Mouse (Mus musculus) layer of hippocampus, adult 9-11 months (tissue): ENCODE data around the gene Ophn1.

Experiments used
- DNase-seq: peaks from one replicate; pipeline ENCODE4 v3.0.0; 2022

The Ophn1 gene

DNA sequence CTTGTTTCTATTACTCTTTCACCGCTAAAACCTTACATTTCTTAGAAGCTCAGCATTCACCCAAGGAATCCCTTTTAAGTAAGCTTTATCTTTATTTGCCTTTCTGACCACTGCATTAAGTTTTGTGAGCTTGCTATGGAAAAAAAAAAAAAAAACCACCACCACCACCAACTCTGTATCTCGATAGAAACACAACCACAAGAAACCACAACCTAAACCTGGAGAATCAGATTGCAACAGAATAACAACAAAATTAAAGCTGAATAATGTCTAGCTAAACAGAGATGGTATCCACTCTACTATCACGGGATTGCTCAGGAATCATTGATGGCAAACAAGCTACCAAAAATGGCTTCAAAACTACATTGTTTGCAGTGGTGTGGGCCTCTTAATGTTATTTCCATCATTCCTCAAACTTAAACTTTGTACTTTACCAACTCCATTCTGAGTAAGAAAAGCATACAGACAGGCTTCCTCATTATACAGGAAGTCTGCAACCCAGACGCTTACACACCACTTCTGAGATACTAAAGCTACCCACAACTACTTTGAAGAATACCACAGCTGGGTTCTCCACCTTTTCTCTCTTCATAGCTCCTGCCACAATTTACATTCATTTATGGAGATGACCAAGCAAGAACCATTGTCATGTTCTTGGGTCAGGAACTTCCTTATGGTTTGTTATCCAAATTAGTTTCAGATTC, 116.4 kb downstream of the Ophn1 start:
- DNase-seq = no peak

DNA sequence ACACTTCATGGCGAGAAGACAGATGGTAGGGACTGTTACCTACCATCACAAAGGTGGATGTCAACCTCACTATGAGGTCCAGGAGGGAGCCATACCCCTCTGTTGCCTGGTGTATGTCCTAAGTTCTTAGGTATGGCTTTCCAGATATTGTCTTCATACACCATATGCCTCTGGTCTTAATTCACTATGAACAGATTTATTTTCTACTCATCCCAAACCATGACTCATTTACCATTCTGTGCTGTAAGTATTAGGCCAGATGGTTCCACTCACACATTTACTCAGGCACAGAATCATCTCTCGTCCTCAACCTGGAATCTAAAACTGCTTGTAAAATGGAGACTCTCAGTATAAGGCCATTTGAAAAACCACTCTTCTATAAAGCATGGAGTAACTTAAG, 135.7 kb downstream of the Ophn1 start:
- DNase-seq = peak; percentile 45

DNA sequence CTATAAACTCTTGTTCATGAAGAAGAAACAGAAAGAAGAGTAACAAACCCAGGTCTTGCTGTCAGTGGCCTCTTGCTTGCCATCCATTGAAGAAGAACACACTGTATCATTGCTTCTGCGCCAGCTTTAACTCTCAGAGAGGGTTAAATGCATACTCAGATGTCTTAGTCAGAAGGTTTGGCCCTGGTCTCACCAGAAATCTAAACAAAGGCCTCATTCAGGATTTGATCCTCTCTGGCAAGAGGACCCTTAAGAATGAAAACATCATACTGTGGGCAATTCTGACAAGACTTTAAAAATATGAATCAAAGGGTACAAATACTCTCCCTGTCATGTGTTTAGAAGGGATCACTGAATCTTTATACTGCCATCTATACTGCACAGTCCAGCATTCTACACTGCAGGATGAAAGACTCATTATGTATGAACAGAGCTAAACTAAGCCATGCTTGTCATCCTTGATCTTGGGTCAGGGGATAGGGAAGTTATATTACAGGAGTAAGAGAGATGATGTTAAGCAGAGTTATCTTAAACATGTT, 139.5 kb downstream of the Ophn1 start:
- DNase-seq = no peak

DNA sequence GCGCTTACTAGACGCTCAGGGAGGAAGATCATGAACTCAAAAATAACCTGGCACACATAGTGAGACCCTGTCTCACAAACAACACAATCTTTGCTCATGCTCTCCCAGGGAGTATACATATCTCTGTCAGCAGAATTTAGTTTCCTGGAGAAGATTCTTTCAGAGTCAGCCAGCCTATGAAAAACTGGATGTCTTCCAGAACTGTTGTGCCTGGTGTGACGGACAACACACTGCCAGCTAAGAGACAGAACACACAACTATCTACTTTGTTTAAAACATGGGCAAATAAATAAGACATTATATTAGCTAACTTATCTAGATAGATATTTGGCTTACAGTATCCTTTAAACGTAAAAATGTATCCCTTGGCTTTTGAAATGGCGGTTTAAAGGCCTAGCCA, 154.1 kb downstream of the Ophn1 start:
- DNase-seq = no peak

DNA sequence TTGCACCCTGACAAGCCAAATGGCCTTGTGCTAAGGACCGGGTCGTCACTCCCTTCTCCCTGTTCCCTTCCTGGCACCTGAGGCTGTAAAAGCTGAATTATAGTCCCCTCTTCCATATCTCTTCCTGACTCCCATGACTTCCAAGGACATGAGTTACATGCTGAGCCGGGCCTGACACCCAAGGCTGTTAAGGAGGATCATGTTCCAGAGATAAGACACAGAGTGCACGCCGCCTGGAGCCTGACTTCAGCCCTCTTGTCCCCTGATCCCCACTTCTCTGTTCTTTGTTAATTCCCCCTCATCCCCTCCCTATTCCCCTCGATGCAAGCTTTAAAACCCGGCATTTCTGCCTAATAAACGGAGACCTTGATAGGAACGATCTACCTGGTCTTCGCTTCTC, 167.8 kb downstream of the Ophn1 start:
- no peak for DNase-seq

DNA sequence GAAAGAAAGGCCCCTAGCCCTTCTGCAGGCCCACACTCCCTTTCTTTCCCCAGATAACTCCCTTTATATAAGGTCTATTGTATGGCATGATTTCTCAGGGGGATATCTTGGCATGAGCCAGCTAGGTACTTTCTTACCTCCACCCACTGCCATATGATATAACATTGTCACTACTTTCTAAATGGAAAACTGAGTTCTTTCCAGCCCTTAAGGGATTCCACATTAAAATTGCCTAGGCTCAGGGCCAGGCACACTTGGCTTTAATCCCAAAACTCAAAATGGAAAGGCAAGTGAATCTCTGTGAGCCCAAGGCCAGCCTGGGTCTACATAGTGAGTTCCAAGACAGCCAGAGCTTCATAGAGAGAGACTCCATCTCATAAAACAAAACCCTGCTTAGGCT, 183.1 kb downstream of the Ophn1 start:
- DNase-seq = no peak

DNA sequence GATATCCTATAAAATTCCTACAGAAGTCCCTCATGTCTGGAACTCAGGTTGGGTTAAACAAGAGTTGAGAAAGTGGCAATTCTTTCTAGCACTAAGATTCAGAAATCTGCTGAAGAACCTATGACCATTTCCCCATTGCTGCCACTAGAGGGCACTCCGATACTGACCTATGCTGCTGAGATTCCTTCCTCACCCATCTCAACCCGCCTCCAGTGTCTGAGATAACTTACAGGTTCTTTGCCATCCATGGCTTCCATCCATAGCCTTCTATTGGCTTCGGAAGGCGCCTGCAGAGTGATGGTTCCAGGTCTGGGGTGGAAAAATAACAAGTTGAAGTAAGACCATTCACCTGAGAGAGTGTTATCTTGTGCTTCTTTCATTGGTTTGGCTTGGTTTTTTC, 189.2 kb downstream of the Ophn1 start:
- DNase-seq = peak; percentile 39

DNA sequence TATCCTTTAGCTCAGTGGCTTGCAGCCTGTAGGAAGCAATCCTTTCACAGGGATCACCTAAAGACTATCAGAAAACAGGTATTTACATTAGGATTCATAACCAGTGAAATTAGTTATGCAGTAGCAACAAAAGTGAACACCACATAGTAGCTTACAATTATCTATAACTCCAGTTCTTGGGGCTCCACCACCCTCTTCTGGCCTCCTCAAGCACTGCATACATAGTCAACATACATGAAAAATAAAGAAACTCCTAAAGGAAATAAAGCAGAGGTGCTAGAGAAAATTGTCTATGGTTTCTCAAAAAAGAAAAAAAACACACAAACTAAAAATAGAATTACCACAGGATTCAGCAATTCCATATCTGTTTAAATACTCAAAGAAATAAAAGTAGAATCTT, 208.2 kb downstream of the Ophn1 start:
- no peak for DNase-seq

DNA sequence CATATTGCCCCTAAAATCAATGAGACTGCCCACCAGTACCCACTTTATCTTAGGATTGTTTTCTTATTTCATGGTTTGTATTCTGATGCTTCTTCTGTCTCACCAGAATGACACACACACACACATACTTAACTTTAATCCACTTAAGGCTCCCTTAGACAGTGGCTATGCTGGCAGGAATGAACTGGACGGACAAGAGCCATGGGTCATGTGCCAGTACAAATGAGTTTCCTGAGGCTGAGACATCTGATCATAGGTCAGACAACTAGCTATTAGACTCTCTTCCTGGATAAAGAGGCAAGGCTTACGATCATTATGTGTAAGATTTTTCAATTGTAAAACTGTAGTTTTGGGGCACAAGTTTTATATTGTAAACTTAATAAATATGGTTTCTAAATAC, 209.5 kb downstream of the Ophn1 start:
- no peak for DNase-seq

DNA sequence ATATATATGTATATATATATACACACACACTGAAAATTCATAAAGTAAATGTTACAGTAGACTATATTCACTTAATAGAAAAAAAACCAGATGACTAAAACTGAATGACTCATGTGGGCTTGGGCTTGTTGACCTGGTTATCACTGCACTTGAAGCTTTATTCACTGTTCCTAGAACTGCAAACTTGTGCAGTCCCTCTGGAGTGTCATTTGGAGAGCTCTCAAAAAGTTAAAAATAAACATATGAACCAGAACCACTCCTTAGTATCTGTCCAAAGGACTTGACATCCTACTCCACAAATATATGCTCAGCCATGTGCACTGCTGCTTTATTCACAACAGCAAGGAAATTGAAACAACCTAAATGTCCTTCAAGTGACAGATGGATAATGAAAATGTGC, 219.8 kb downstream of the Ophn1 start:
- no peak for DNase-seq

DNA sequence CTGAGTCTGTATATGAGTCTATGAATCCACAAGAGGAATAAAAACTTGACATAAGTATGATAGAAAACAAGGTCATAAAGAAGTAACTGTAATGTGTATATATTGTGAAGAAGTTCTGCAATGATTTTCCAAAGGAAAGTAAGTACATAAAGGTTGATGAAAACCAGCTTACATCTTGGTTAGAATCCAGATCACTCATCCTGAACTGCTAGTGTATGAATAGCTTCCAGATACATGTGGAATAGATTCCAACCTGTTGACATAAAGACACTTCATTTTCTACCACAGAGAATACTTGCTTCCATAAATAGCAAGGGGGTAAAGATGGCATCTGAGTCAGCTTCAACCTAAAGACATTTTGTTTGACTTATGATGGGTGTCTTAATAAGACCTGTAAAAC, 239.4 kb downstream of the Ophn1 start:
- DNase-seq = no peak

DNA sequence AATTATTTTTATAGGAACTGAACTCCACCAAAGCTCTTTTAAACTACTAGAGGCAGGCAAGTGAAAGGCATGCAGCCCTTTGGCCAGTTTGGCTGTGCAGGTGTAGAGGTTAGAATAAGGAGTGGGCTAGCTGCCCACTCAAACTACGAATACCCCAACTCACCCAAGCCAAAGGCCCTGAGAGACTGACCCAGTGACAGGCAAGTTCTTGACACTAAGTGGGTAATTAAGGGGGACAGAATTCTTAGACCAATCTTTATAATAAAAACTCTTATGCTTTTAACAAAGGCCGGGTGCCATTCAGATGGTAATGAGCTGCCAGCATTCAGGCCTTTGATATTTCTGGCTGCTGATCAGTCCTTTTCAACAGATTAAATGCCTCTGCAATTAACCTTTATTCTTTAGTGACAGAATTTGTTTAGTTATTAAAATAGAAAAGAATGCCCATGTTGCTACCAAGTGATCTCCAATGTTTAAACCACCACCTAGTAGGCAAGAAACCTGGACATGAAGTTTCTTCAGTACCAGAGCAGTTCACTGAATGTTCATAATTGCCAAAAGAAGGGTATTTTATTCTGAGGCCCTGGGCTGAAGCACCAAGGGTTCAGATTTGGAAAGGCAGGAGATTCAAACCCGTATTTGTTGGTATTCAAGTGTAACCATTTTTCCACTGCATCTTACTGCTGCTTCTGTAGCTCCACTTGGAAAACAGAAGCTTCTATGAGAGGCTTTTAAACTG, 262.0 kb downstream of the Ophn1 start:
- no peak for DNase-seq

DNA sequence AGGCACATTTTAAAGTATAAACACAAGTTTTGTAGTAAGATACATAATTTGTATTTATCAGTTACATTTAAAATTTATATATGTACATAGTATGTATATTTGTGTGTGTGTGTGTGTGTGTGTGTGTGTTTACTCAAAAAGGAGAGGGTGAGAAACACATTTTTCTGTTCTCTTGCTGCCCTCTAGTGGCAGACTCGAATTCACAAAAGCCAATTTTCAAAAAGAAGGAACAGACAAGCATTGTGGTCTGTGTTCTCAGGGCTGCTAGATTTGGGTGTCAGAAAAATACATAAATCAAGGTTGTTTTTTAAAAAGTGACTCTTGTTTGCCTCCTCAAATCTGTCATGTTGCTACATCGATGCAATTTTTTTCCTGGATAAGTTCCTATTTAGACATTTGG, 272.0 kb downstream of the Ophn1 start:
- DNase-seq = peak; percentile 7

DNA sequence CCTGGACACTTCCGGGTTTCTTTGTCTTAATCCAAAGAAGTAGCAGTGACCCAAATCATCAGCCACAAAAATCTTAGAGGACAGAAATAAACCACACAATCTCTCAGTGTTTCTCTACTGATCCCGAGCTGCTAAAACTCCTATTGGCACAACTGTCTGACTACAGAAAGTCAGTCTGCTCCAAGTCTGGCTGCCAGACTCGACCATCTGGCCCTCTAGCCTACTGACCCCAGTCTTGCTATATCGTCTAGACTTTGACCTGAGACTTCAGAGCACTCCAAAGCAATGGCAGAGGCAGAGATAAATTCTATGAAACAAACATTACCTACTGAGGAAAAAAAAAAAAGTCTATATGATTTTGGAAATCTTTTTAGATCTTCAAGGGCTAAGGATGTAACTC, 273.4 kb downstream of the Ophn1 start:
- no peak for DNase-seq

DNA sequence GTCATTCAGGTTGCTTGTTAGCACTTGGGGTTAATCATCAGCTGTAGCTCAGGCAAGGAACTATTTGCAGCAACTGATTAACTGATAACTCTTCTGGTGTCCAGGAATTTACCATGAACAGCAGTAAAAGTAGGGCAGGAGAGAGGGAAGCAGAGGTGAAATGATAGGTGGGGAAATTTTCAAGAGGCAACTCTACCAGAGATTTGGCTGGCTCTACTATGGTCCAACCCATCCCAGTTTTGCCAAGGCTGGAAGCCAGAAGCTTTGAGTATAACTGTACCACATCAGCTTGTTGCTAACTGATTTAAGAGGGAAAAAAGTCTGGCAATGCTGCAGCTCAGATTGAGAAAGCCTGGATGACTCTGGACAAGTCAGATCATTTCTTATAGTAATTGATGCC, 316.6 kb downstream of the Ophn1 start:
- no peak for DNase-seq

DNA sequence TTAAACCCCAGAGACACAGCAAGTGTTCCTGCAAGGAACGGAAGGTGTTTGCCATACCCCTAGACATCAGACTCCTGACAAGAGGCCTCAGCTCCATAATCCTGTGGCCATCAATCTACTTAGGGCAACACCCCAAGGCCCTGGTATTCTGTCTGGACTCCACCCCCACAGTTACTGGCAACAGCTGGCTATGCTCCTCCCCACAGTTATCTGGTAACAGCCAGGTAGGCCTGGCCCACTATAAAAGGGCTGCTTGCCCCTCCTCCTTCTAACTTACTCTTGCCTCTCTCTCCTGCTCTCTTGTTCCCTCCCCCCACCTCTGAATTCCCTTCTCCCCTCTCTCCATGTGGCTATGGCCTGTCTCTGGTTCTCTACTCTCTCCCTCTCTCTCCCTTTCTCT, 344.4 kb downstream of the Ophn1 start:
- DNase-seq = no peak

DNA sequence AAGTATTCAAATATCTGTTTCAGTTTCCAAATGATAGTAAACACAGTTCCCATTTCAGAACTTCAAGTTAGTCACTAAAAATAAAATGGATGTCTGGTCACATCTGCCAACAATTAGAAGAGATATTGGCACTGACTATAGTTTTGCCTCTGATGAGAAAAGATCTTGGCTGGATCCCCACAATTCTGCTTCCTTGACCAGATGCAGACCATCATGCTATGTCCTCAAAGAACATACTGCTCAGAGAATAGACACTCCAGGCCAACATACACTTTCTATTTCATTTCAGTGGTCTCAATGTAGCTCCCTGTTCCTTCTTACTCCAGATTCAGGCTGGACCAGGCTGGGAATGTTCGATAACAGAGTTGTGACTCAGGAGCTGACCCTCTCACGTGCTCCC, 375.5 kb downstream of the Ophn1 start:
- no peak for DNase-seq

DNA sequence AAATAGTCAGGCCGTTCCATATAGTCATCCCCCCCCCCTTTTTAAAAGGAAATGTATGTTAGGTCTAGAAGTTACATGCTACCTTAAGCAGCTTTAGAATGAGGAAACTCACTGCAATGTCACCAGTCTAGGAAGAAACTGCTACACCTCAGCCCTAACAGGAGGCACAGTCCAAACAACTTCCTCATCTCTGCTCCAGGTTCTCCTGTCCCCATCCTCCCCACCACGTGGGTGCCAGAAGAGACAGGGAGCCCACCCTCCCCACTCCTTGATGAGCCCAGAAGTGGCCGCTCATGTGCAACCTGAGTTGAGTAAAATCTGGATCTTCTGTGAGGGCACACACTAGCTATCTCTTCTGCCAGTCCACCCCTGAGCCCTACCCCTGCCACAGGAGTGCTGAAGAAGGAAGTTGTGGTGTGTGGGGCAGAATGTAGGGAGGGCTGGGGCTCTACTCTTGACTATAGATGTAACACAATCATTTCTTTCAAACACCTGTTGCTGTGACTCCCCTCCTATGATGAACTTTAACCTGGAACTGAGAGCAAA, 376.4 kb downstream of the Ophn1 start:
- DNase-seq = no peak
